Mouse (Mus musculus) thymus, adult 2 months (tissue): ENCODE results near the gene Tarbp2. TPM values are rescaled to one million over a fixed set of nuclear protein-coding genes. Genes with fewer than 3 reads are reported as not detected.

Experiments
- DNase-seq: peaks from one replicate; pipeline ENCODE4 v3.0.0; 2021
- H3K27ac ChIP-seq: fragments of 200-500 bp; 2 replicates; pipeline ENCODE4 v1.5.1; 2012; ENCODE audit warnings: low read length, control low read depth; ENCODE audit not compliant: control insufficient read depth, insufficient read depth
- H3K27me3 ChIP-seq: fragments of 200-500 bp; 2 replicates; pipeline ENCODE4 v1.6.1; 2012; ENCODE audit warnings: mild to moderate bottlenecking, low read length, moderate library complexity, mixed read lengths; ENCODE audit not compliant: control insufficient read depth, insufficient read depth
- H3K36me3 ChIP-seq: fragments of 200-500 bp; 2 replicates; pipeline ENCODE4 v1.6.1; 2012; ENCODE audit warnings: mild to moderate bottlenecking, low read length, moderate library complexity; ENCODE audit not compliant: control insufficient read depth, insufficient read depth
- H3K4me1 ChIP-seq: fragments of 200-500 bp; replicated peaks from 2 replicates; pipeline ENCODE4 v1.6.1; 2012; ENCODE audit warnings: low read length; ENCODE audit not compliant: control insufficient read depth, insufficient read depth
- H3K4me3 ChIP-seq: fragments of 200-500 bp; 2 replicates; pipeline ENCODE4 v1.5.1; 2012; ENCODE audit warnings: mild to moderate bottlenecking, low read length, control low read depth, moderate library complexity; ENCODE audit not compliant: control insufficient read depth, insufficient read depth
- CTCF ChIP-seq: fragments of 200-500 bp; IDR thresholded peaks from 2 replicates; pipeline ENCODE4 v1.5.1; 2012; ENCODE audit warnings: mild to moderate bottlenecking, control low read depth, low read length, moderate library complexity, borderline replicate concordance; ENCODE audit not compliant: control insufficient read depth, poor library complexity, insufficient read depth; ENCODE audit errors: extremely low read depth
- POLR2A ChIP-seq: fragments of 200-500 bp; IDR thresholded peaks from 2 replicates; pipeline ENCODE4 v1.6.1; 2012; ENCODE audit warnings: mild to moderate bottlenecking, low read length, control low read depth, moderate library complexity; ENCODE audit not compliant: control insufficient read depth, poor library complexity, insufficient read depth; ENCODE audit errors: extremely low read depth
- WGBS: fragments of 180-500 bp; shearing (Covaris S2); methylation state at CpG from one replicate; pipeline ENCODE4 v1.1.7; 2018; 5-methylcytosine and 5-hydroxymethylcytosine counted together
- polyA plus RNA-seq: library from polyadenylated mRNA; depleted of rRNA; stranded (reverse); fragments of >200 nt; gene quantifications from 2 replicates; pipeline ENCODE4 v1.2.3, GENCODE M21; 2012

Gene Tarbp2
- polyA plus RNA-seq, 1 experiment = 166 TPM

DNA sequence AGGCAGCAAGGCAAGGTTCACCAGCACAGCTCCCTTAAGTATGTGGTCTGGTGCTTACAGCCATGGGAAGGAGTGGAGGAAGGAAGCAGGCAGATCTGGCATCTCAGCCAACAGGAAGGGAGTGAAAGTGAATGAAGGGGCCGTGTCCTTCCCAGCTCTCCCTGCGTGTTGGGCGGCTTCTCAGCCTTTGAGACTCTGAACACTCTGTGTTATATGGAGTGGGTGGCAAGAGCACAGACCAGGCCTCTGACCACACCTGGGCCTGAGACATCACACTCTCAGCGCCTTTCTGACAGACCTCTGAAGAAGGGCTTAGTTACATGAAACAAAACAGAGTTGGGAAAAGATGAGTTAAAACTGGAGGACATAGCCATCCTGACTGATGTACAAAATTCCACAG, 12.6 kb downstream of the Tarbp2 start:
- TF ChIP-seq POLR2A = no peak
- TF ChIP-seq CTCF = no peak
- peaks cover 9% of the 10 kb centered on the region for H3K4me1 ChIP-seq

DNA sequence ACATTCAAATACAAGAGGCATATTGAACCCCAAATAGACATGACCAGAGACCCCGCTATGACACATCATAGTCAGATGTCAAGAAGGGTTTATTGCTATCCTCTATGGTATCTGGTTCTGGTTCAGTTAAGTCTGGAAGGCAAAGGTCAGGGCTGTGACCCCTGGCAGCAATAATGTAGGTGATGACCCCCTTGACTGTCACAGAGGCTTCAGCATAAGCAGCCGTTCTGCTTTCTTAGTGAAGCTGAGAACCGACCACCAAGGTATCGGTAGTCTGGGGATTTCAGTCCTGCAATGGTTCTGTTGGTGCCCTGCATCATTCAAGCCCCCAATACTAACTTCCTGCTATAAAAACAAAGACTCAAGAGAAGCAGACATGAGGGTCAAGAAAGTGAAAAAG, 13.6 kb downstream of the Tarbp2 start:
- Histone ChIP-seq H3K27ac (no peak overlapping the region), H3K4me1 (peaks cover 4% of the 10 kb centered on the region), H3K27me3 (no peaks in the 10 kb centered on the region), H3K4me3 (no peak overlapping the region), H3K36me3 (peaks cover 57% of the 10 kb centered on the region)
- TF ChIP-seq POLR2A (no peak), CTCF (no peak)
- DNase-seq = no peak
- WGBS = 97% methylated on average over 4 of the region's 4 CpGs

More for the DNA sequence above, 12.6 kb downstream of the Tarbp2 start:
- Histone ChIP-seq H3K27me3 (no peaks in the 10 kb centered on the region), H3K27ac (no peak overlapping the region), H3K36me3 (peaks cover 47% of the 10 kb centered on the region), H3K4me3 (no peak overlapping the region)
- DNase-seq = no peak
- WGBS = 90% methylated on average over 4 of the region's 4 CpGs

- no peak for DNase-seq
- Histone ChIP-seq H3K27ac (no peak overlapping the region), H3K4me3 (no peak overlapping the region), H3K27me3 (no peaks in the 10 kb centered on the region), H3K4me1 (peaks cover 3% of the 10 kb centered on the region; the same call in 1 of the 2 replicates), H3K36me3 (peaks cover 62% of the 10 kb centered on the region)
- TF ChIP-seq CTCF = no peak
- 98% methylated on average over 3 of the region's 3 CpGs for WGBS
Observed at GRCm38 (mm10) chr15:102532106-102532900, 14.3 kb downstream of the Tarbp2 start.

DNA sequence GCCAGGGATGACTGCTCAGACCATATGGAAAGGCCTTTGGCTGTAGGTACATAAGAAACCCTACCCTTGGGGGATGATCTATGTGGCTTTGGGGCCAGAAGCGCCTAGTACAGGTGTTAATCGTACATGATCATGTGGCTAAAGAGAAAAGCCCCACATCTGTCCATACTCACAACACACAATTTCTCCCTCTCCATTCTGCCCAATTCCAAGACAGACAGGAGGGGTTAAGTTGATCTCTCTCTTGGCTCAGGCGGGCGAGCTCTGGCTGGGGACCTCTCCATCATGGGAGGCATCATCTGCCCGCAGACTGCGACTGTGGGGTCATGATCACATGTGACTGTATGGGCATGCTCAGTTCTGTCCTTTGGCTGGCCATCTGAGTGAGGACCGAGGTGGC, 15.9 kb downstream of the Tarbp2 start:
- H3K36me3 ChIP-seq = peaks cover 66% of the 10 kb centered on the region

DNA sequence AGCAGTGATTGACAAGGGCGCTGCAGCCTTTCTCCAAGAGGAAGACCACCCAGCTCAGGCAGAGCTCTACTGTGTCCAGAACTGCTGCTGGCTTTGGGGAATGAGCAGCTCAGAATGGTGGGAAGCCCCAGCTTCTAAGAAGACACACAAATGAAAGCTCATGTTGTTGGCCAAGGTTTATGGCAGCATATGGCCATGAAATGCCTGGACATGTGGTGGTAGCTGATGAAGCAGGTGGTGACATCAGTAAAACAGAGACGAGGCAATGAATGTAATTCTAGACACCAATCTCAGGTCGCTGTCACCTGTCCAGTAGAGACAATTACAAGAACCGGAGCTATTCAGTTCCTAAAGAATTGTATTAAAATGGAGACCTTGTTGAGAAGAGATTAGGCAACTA, 26.8 kb downstream of the Tarbp2 start:
- TF ChIP-seq POLR2A (no peak), CTCF (no peak)
- no peak for DNase-seq
- WGBS = 94% methylated on average over 4 of the region's 4 CpGs
- peaks cover 54% of the 10 kb centered on the region for H3K36me3 ChIP-seq
- H3K27ac ChIP-seq = no peak overlapping the region
- no peak overlapping the region for H3K4me3 ChIP-seq
- no peaks in the 10 kb centered on the region for H3K4me1 ChIP-seq
- no peaks in the 10 kb centered on the region for H3K27me3 ChIP-seq

More for the DNA sequence above, 15.9 kb downstream of the Tarbp2 start:
- Histone ChIP-seq H3K4me3 (no peak overlapping the region), H3K27ac (no peak overlapping the region), H3K27me3 (no peaks in the 10 kb centered on the region), H3K4me1 (no peaks in the 10 kb centered on the region)
- 97% methylated on average over 7 of the region's 7 CpGs for WGBS
- TF ChIP-seq CTCF = no peak
- DNase-seq = no peak

- no peak for DNase-seq
- 97% methylated on average over 3 of the region's 3 CpGs for WGBS
- no peaks in the 10 kb centered on the region for H3K4me1 ChIP-seq
- peaks cover 48% of the 10 kb centered on the region for H3K36me3 ChIP-seq
- TF ChIP-seq CTCF = no peak
- no peak for TF ChIP-seq POLR2A
- H3K4me3 ChIP-seq = no peak overlapping the region
- H3K27me3 ChIP-seq = no peaks in the 10 kb centered on the region
- no peak overlapping the region for H3K27ac ChIP-seq
Observed at GRCm38 (mm10) chr15:102546246-102546645, 28.3 kb downstream of the Tarbp2 start.
